Mouse (Mus musculus): ENCODE results near the gene Notch1. TPM values are rescaled to one million over a fixed set of nuclear protein-coding genes. Genes with fewer than 3 reads are reported as not detected.
A peak's percentile ranks its signal among the peaks of the same experiment; 100 is the strongest.

Notch1 gene
- polyA plus RNA-seq, 1 experiment from 2014 or later, result 47.5 TPM

DNA sequence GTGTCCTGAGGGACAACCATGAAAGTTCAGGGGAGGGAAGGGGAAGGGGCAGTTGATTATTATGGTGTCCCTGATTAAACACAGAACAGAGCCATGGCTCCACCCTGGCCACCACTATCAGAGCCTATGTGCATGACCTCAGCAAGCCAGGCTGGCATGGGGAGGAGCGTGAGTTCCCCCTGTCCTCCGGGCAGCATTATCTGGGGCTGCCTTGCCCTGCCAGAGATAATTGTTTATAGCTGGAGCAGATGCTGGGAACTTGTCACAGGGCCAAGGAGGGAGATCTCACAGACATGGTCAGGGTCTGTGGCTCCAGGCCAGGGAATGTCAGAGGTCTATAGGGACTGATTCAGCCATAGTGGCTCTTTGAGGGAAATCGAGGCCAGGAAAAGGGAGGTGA is 34.3 kb upstream of the Notch1 start:
- no peaks in the 10 kb centered on the region for H3K36me3 ChIP-seq (ENCODE audit: control insufficient read depth, insufficient read depth, low read length)
- peaks cover 8% of the 10 kb centered on the region for H3K4me1 ChIP-seq (ENCODE audit: control insufficient read depth, insufficient read depth, low read length)
- ATAC-seq (ENCODE audit: low FRiP score) (no peak), DNase-seq (ENCODE audit: low spot score, missing footprints) (no peak)
- no peak overlapping the region for H3K4me2 ChIP-seq
- 92% methylated on average over 3 of the region's 3 CpGs for WGBS
- H3K9me3 ChIP-seq (ENCODE audit: control insufficient read depth, low read length), result no peaks in the 10 kb centered on the region
- H3K4me3 ChIP-seq (ENCODE audit: low read depth, low read length), result no peak overlapping the region
- no peaks in the 10 kb centered on the region for H3K27me3 ChIP-seq (ENCODE audit: control insufficient read depth, insufficient read depth, low read length)
- H3K9ac ChIP-seq (ENCODE audit: low read length), result no peak overlapping the region
- no peak overlapping the region for H3K27ac ChIP-seq (ENCODE audit: low read depth, low read length)

DNA sequence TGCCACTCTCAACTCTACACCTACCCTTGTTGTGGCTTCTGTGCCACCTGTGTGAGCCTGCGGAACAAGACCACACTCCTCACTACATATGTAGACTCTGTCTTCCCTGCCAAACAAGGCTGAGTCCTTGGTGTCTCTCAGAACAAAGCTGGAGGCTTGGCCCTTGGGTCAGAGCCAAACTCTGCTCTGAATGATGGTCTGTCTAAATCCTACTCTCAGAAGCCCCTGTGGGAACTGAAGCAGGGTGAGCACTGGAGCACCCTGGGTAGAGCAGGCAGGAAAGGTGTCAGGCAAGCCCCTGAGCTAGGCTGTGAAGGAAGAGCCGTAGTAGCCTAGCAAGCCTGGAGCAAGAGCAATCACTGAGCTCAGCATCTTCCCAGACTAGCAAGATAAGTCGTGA is 33.7 kb upstream of the Notch1 start:
- WGBS, result 84% methylated on average over 3 of the region's 3 CpGs
- DNase-seq (ENCODE audit: low spot score, missing footprints), result no peak
- no peaks in the 10 kb centered on the region for H3K36me3 ChIP-seq (ENCODE audit: control insufficient read depth, insufficient read depth, low read length)
- no peaks in the 10 kb centered on the region for H3K27me3 ChIP-seq (ENCODE audit: control insufficient read depth, insufficient read depth, low read length)
- no peak overlapping the region for H3K9ac ChIP-seq (ENCODE audit: low read length)
- H3K4me1 ChIP-seq (ENCODE audit: control insufficient read depth, insufficient read depth, low read length), result peaks cover 8% of the 10 kb centered on the region
- H3K4me3 ChIP-seq (ENCODE audit: low read depth, low read length), result no peak overlapping the region
- no peak overlapping the region for H3K4me2 ChIP-seq
- H3K27ac ChIP-seq (ENCODE audit: low read depth, low read length), result no peak overlapping the region
- ATAC-seq (ENCODE audit: low FRiP score), result no peak
- no peaks in the 10 kb centered on the region for H3K9me3 ChIP-seq (ENCODE audit: control insufficient read depth, low read length)

- no peak for ATAC-seq (ENCODE audit: low FRiP score)
- no peak overlapping the region for H3K27ac ChIP-seq (ENCODE audit: low read depth, low read length)
- no peaks in the 10 kb centered on the region for H3K36me3 ChIP-seq (ENCODE audit: control insufficient read depth, insufficient read depth, low read length)
- no peaks in the 10 kb centered on the region for H3K27me3 ChIP-seq (ENCODE audit: control insufficient read depth, insufficient read depth, low read length)
- no peak overlapping the region for H3K4me3 ChIP-seq (ENCODE audit: low read depth, low read length)
- H3K9me3 ChIP-seq (ENCODE audit: control insufficient read depth, low read length), result no peaks in the 10 kb centered on the region
- H3K4me1 ChIP-seq (ENCODE audit: control insufficient read depth, insufficient read depth, low read length), result peaks cover 8% of the 10 kb centered on the region
- DNase-seq (ENCODE audit: low spot score, missing footprints), result no peak
- WGBS, result 91% methylated on average over 10 of the region's 10 CpGs
- no peak overlapping the region for H3K9ac ChIP-seq (ENCODE audit: low read length)
- H3K4me2 ChIP-seq, result no peak overlapping the region
These were observed 33.3 kb upstream of the Notch1 start for GRCm38 (mm10) chr2:26549801-26550200.

- no peak overlapping the region for H3K27ac ChIP-seq (ENCODE audit: low read depth, low read length)
- H3K27me3 ChIP-seq (ENCODE audit: control insufficient read depth, insufficient read depth, low read length), result no peaks in the 10 kb centered on the region
- WGBS, result 26% methylated on average over 2 of the region's 2 CpGs
- no peak overlapping the region for H3K4me3 ChIP-seq (ENCODE audit: low read depth, low read length)
- H3K4me1 ChIP-seq (ENCODE audit: control insufficient read depth, insufficient read depth, low read length), result peaks cover 8% of the 10 kb centered on the region
- no peak overlapping the region for H3K4me2 ChIP-seq
- peak; percentile 50; the same call in 1 of the 2 replicates for ATAC-seq (ENCODE audit: low FRiP score)
- no peaks in the 10 kb centered on the region for H3K36me3 ChIP-seq (ENCODE audit: control insufficient read depth, insufficient read depth, low read length)
- H3K9ac ChIP-seq (ENCODE audit: low read length), result peak overlapping the region; percentile 30; the same call in 1 of the 2 replicates
- DNase-seq (ENCODE audit: low spot score, missing footprints), result peak; percentile 85
- no peaks in the 10 kb centered on the region for H3K9me3 ChIP-seq (ENCODE audit: control insufficient read depth, low read length)
These were observed 31.0 kb upstream of the Notch1 start for GRCm38 (mm10) chr2:26547481-26547880.

- H3K9ac ChIP-seq (ENCODE audit: low read length), result no peak overlapping the region
- no peak for ATAC-seq (ENCODE audit: low FRiP score)
- no peak overlapping the region for H3K4me3 ChIP-seq (ENCODE audit: low read depth, low read length)
- peaks cover 19% of the 10 kb centered on the region for H3K4me1 ChIP-seq (ENCODE audit: control insufficient read depth, insufficient read depth, low read length)
- DNase-seq (ENCODE audit: low spot score, missing footprints), result no peak
- no peak overlapping the region for H3K4me2 ChIP-seq
- no peaks in the 10 kb centered on the region for H3K27me3 ChIP-seq (ENCODE audit: control insufficient read depth, insufficient read depth, low read length)
- WGBS, result 69% methylated on average over 3 of the region's 3 CpGs
- H3K9me3 ChIP-seq (ENCODE audit: control insufficient read depth, low read length), result no peaks in the 10 kb centered on the region
- H3K36me3 ChIP-seq (ENCODE audit: control insufficient read depth, insufficient read depth, low read length), result no peaks in the 10 kb centered on the region
- no peak overlapping the region for H3K27ac ChIP-seq (ENCODE audit: low read depth, low read length)
These were observed 27.8 kb upstream of the Notch1 start for GRCm38 (mm10) chr2:26544265-26544664.

DNA sequence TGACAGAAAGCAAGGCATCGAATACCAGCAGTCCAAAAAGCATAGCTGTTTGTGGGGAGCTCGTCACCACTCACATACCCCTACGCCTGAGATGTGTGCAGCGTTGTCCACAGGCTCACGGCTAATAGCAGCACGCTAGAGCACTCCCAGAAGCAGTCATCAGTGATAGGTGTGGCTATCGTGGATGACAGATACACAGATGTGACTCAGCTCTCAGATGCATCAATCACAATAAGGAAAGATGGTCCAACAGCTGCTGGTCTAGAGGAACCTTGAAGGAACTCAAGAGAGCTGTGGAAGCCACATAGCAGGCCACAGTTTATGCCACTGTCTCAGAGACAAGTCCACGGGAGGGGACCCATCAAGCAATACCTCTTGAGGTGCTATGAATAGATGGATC is 27.3 kb upstream of the Notch1 start:
- no peak for ATAC-seq (ENCODE audit: low FRiP score)
- Histone ChIP-seq H3K36me3 (ENCODE audit: control insufficient read depth, insufficient read depth, low read length) (no peaks in the 10 kb centered on the region), H3K4me3 (ENCODE audit: low read depth, low read length) (no peak overlapping the region), H3K27me3 (ENCODE audit: control insufficient read depth, insufficient read depth, low read length) (no peaks in the 10 kb centered on the region), H3K9me3 (ENCODE audit: control insufficient read depth, low read length) (no peaks in the 10 kb centered on the region), H3K27ac (ENCODE audit: low read depth, low read length) (no peak overlapping the region), H3K4me1 (ENCODE audit: control insufficient read depth, insufficient read depth, low read length) (peaks cover 19% of the 10 kb centered on the region), H3K9ac (ENCODE audit: low read length) (no peak overlapping the region), H3K4me2 (no peak overlapping the region)
- 92% methylated on average over 8 of the region's 8 CpGs for WGBS
- DNase-seq (ENCODE audit: low spot score, missing footprints), result no peak

- DNase-seq (ENCODE audit: low spot score, missing footprints), result no peak
- Histone ChIP-seq H3K4me1 (ENCODE audit: control insufficient read depth, insufficient read depth, low read length) (peaks cover 19% of the 10 kb centered on the region), H3K27me3 (ENCODE audit: control insufficient read depth, insufficient read depth, low read length) (no peaks in the 10 kb centered on the region), H3K4me3 (ENCODE audit: low read depth, low read length) (no peak overlapping the region), H3K9me3 (ENCODE audit: control insufficient read depth, low read length) (no peaks in the 10 kb centered on the region), H3K9ac (ENCODE audit: low read length) (no peak overlapping the region), H3K36me3 (ENCODE audit: control insufficient read depth, insufficient read depth, low read length) (no peaks in the 10 kb centered on the region), H3K27ac (ENCODE audit: low read depth, low read length) (no peak overlapping the region), H3K4me2 (no peak overlapping the region)
- no peak for ATAC-seq (ENCODE audit: low FRiP score)
- WGBS, result 81% methylated on average over 4 of the region's 4 CpGs
These were observed 26.7 kb upstream of the Notch1 start for GRCm38 (mm10) chr2:26543155-26543554.

DNA sequence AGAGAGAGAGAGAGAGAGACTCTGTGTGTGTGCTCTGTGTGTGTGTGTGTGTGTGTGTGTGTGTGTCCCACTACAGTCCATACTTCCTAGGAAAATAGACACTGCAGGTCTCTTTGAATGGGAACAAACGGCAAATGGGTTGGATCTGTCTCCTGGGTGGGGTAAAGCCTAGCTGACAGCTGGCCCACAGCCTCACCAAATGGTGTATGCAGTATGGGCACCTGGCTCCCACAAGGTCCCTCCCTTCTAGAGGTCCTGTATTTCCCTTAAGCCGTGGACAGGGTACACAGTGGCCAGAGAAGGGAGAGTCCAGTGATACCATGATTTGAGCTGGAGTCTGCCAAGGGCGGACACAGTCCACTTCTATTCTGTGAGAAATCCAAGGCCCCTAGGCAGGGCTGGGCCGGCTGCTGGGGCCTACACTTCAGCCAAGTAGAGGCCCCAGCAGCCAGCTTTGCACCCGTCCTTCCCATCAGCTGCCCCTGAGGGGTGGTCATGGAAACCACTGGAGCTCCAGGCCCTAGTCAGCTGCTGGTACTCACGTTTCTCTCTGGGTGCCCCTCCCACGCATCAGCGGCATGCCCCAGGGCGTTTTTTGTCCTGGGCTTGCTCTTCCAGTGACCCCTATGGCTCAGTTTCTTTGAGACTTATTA is 24.9 kb upstream of the Notch1 start:
- H3K9me3 ChIP-seq (ENCODE audit: control insufficient read depth, low read length), result no peaks in the 10 kb centered on the region
- ATAC-seq (ENCODE audit: low FRiP score) (no peak; the same call in 1 of the 2 replicates), DNase-seq (ENCODE audit: low spot score, missing footprints) (no peak)
- no peaks in the 10 kb centered on the region for H3K36me3 ChIP-seq (ENCODE audit: control insufficient read depth, insufficient read depth, low read length)
- WGBS, result 37% methylated on average over 9 of the region's 9 CpGs
- peak overlapping the region; percentile 24; the same call in 1 of the 2 replicates for H3K9ac ChIP-seq (ENCODE audit: low read length)
- no peak overlapping the region for H3K4me3 ChIP-seq (ENCODE audit: low read depth, low read length)
- H3K27me3 ChIP-seq (ENCODE audit: control insufficient read depth, insufficient read depth, low read length), result no peaks in the 10 kb centered on the region
- no peak overlapping the region for H3K27ac ChIP-seq (ENCODE audit: low read depth, low read length)
- no peak overlapping the region for H3K4me2 ChIP-seq
- H3K4me1 ChIP-seq (ENCODE audit: control insufficient read depth, insufficient read depth, low read length), result peaks cover 11% of the 10 kb centered on the region

- no peak for ATAC-seq (ENCODE audit: low FRiP score)
- Histone ChIP-seq H3K36me3 (ENCODE audit: control insufficient read depth, insufficient read depth, low read length) (no peaks in the 10 kb centered on the region), H3K4me3 (ENCODE audit: low read depth, low read length) (no peak overlapping the region), H3K9me3 (ENCODE audit: control insufficient read depth, low read length) (no peaks in the 10 kb centered on the region), H3K27me3 (ENCODE audit: control insufficient read depth, insufficient read depth, low read length) (no peaks in the 10 kb centered on the region), H3K9ac (ENCODE audit: low read length) (0 out of 2 replicates have a peak overlapping the region, but pooled peaks have one; percentile 20), H3K4me1 (ENCODE audit: control insufficient read depth, insufficient read depth, low read length) (peaks cover 16% of the 10 kb centered on the region), H3K4me2 (no peak overlapping the region), H3K27ac (ENCODE audit: low read depth, low read length) (no peak overlapping the region)
- no peak for DNase-seq (ENCODE audit: low spot score, missing footprints)
- 23% methylated on average over 7 of the region's 7 CpGs for WGBS
These were observed 24.3 kb upstream of the Notch1 start for GRCm38 (mm10) chr2:26540721-26541120.

All from midbrain, embryonic 11.5 days (tissue).